Mouse (Mus musculus): ENCODE measurements at regions not wholly inside any gene's neighbourhood (a gene's known extent, or its start where the extent isn't known, plus 50 kb on each side); places are given as distances from the start of the nearest gene placed in this dataset.

GRCm38 (mm10) chr10:118517995-118518394, 77.1 kb downstream of the Ifng start:
- TF ChIP-seq ZC3H11A (IDR thresholded peaks at IDR 0.05; ENCODE audit: low read depth, low read length) (no peak), POLR2A (IDR thresholded peaks at IDR 0.05; ENCODE audit: low read depth, low read length) (no peak), IRF4 (IDR thresholded peaks at IDR 0.05; ENCODE audit: low read depth, low read length) (no peak), KAT2A (IDR thresholded peaks at IDR 0.05; ENCODE audit: insufficient replicate concordance, low read length) (no peak)
